Mouse (Mus musculus) kidney, postnatal 0 days (tissue): Measurements from ENCODE around the gene Kyat3. TPM values are rescaled to one million over a fixed set of nuclear protein-coding genes. Genes with fewer than 3 reads are reported as not detected.

Experiments used
- ATAC-seq: fragments of 200-750 bp; cut with Nextera tagmentation; replicated peaks from 2 replicates; pipeline ENCODE4 v1.8.0; 2017; ENCODE audit warnings: low read depth, moderate number of reproducible peaks, moderate TSS enrichment, moderate library complexity; ENCODE audit not compliant: low FRiP score
- DNase-seq: peaks from one replicate; pipeline ENCODE4 v3.0.0-alpha.2; 2016; ENCODE audit warnings: low spot score
- H3K27ac ChIP-seq: fragments of 300-500 bp; sonication (generic); 2 replicates; pipeline ENCODE4 v1.5.1; 2014; ENCODE audit warnings: mild to moderate bottlenecking
- H3K27me3 ChIP-seq: fragments of 300-500 bp; sonication (generic); 2 replicates; pipeline ENCODE4 v1.6.1; 2014; ENCODE audit warnings: low read length, mixed read lengths; ENCODE audit not compliant: insufficient read depth
- H3K36me3 ChIP-seq: fragments of 300-500 bp; sonication (generic); 2 replicates; pipeline ENCODE4 v1.6.1; 2014; ENCODE audit warnings: low read length, mixed read lengths; ENCODE audit not compliant: insufficient read depth
- H3K4me1 ChIP-seq: fragments of 300-500 bp; sonication (generic); replicated peaks from 2 replicates; pipeline ENCODE4 v1.6.1; 2014; ENCODE audit warnings: antibody characterized with exemption, low read length, mixed read lengths; ENCODE audit not compliant: insufficient read depth
- H3K4me2 ChIP-seq: fragments of 300-500 bp; sonication (generic); 2 replicates; pipeline ENCODE4 v1.6.1; 2014; ENCODE audit warnings: mild to moderate bottlenecking, low read length, moderate library complexity, mixed read lengths
- H3K4me3 ChIP-seq: fragments of 300-500 bp; sonication (generic); replicated peaks from 2 replicates; pipeline ENCODE4 v1.5.1; 2014; ENCODE audit warnings: low read depth, low read length
- H3K9ac ChIP-seq: fragments of 300-500 bp; sonication (generic); 2 replicates; pipeline ENCODE4 v1.6.1; 2014; ENCODE audit warnings: low read depth, low read length
- H3K9me3 ChIP-seq: fragments of 300-500 bp; sonication (generic); replicated peaks from 2 replicates; pipeline ENCODE4 v1.6.1; 2016; ENCODE audit warnings: low read length, inconsistent platforms, mixed read lengths
- CTCF ChIP-seq: IDR thresholded peaks from 2 replicates; pipeline ENCODE4 v1.5.1; 2016; ENCODE audit warnings: antibody characterized with exemption, low read depth, mild to moderate bottlenecking, moderate library complexity
- WGBS: fragments of 180-500 bp; shearing (Covaris S2); extraction: QIAGEN DNeasy Blood & Tissue Kit; methylation state at CpG from one replicate; pipeline ENCODE4 v1.1.7; 2014; 5-methylcytosine and 5-hydroxymethylcytosine counted together
- polyA plus RNA-seq: library from polyadenylated mRNA; unstranded; fragments of >200 nt; fragmentation: Nextera tagmentation; extraction: Ambion mirVana; gene quantifications from 2 replicates; pipeline ENCODE4 v1.2.1, GENCODE M21; 2015

Kyat3 gene
- polyA plus RNA-seq: 24.6 and 29.0 TPM in 2 replicates

- H3K9me3 ChIP-seq: no peaks in the 10 kb centered on the region
- peaks cover 3% of the 10 kb centered on the region; the same call in 1 of the 2 replicates for H3K4me1 ChIP-seq
- peak within 1 kb of the TSS; percentile 91 for H3K27ac ChIP-seq
- peak within 1 kb of the TSS; percentile 83 for H3K4me2 ChIP-seq
- DNase-seq: peak; percentile 99
- H3K36me3 ChIP-seq: no peaks in the 10 kb centered on the region
- TF ChIP-seq CTCF: peak; percentile 59
- no peaks in the 10 kb centered on the region for H3K27me3 ChIP-seq
- WGBS: under 1% methylated on average over 48 of the region's 48 CpGs
- H3K9ac ChIP-seq: peak within 1 kb of the TSS; percentile 62
- peak within 1 kb of the TSS; percentile 59 for H3K4me3 ChIP-seq
- peak; percentile 100 for ATAC-seq
Observed at GRCm38 (mm10) chr3:142700442-142701322, at the start of gene Kyat3. Kyat3 (plus strand) TSS chr3:142701051.

- H3K27ac ChIP-seq: no peak overlapping the region
- H3K4me2 ChIP-seq: no peak overlapping the region
- H3K9ac ChIP-seq: no peak overlapping the region
- DNase-seq (no peak), ATAC-seq (no peak)
- H3K27me3 ChIP-seq: no peaks in the 10 kb centered on the region
- no peak overlapping the region for H3K4me3 ChIP-seq
- H3K36me3 ChIP-seq: no peaks in the 10 kb centered on the region
- no peaks in the 10 kb centered on the region for H3K4me1 ChIP-seq
- H3K9me3 ChIP-seq: no peaks in the 10 kb centered on the region
- TF ChIP-seq CTCF: no peak
- 96% methylated on average over 8 of the region's 8 CpGs for WGBS
Observed at GRCm38 (mm10) chr3:142664723-142665122, 36.1 kb upstream of the Kyat3 start.

GRCm38 (mm10) chr3:142674607-142675006, 26.2 kb upstream of the Kyat3 start:
- peak; percentile 70 for TF ChIP-seq CTCF
- ATAC-seq: no peak
- Histone ChIP-seq H3K9me3 (no peaks in the 10 kb centered on the region), H3K4me2 (no peak overlapping the region), H3K27me3 (no peaks in the 10 kb centered on the region), H3K27ac (no peak overlapping the region), H3K4me3 (no peak overlapping the region), H3K9ac (no peak overlapping the region), H3K36me3 (no peaks in the 10 kb centered on the region), H3K4me1 (no peaks in the 10 kb centered on the region)
- DNase-seq: peak; percentile 33
- WGBS: 88% methylated on average over 1 of the region's 1 CpGs

- Histone ChIP-seq H3K9me3 (0 out of 2 replicates have a peak, but pooled peaks cover 4% of the 10 kb centered on the region), H3K27me3 (no peaks in the 10 kb centered on the region), H3K4me2 (no peak overlapping the region), H3K27ac (no peak overlapping the region), H3K36me3 (no peaks in the 10 kb centered on the region), H3K4me3 (no peak overlapping the region), H3K9ac (no peak overlapping the region), H3K4me1 (no peaks in the 10 kb centered on the region)
- WGBS: 77% methylated on average over 23 of the region's 23 CpGs
- no peak for DNase-seq
- TF ChIP-seq CTCF: no peak
- no peak for ATAC-seq
Observed at GRCm38 (mm10) chr3:142687939-142688338, 12.9 kb upstream of the Kyat3 start.

GRCm38 (mm10) chr3:142688353-142688752, 12.5 kb upstream of the Kyat3 start:
- Histone ChIP-seq H3K4me3 (no peak overlapping the region), H3K9me3 (0 out of 2 replicates have a peak, but pooled peaks cover 4% of the 10 kb centered on the region), H3K36me3 (no peaks in the 10 kb centered on the region), H3K4me2 (peak overlapping the region; percentile 30; the same call in 1 of the 2 replicates), H3K4me1 (no peaks in the 10 kb centered on the region), H3K9ac (no peak overlapping the region), H3K27ac (no peak overlapping the region), H3K27me3 (no peaks in the 10 kb centered on the region)
- DNase-seq (no peak), ATAC-seq (peak; percentile 69)
- no peak for TF ChIP-seq CTCF
- WGBS: 52% methylated on average over 12 of the region's 13 CpGs

- TF ChIP-seq CTCF: no peak
- Histone ChIP-seq H3K9ac (no peak overlapping the region), H3K4me3 (no peak overlapping the region), H3K36me3 (no peaks in the 10 kb centered on the region), H3K27ac (no peak overlapping the region), H3K27me3 (no peaks in the 10 kb centered on the region), H3K9me3 (no peaks in the 10 kb centered on the region; the same call in 1 of the 2 replicates), H3K4me2 (no peak overlapping the region), H3K4me1 (peaks cover 2% of the 10 kb centered on the region; the same call in 1 of the 2 replicates)
- DNase-seq (no peak), ATAC-seq (no peak)
- 78% methylated on average over 2 of the region's 2 CpGs for WGBS
Observed at GRCm38 (mm10) chr3:142696517-142696916, 4.3 kb upstream of the Kyat3 start.
